Mouse (Mus musculus) heart, adult 11 months (tissue): Measurements from ENCODE around the gene Cul9.
A peak's percentile ranks its signal among the peaks of the same experiment; 100 is the strongest.

Experiments used
- DNase-seq: peaks from one replicate; pipeline ENCODE4 v3.0.0; 2022

The Cul9 gene

GRCm38 (mm10) chr17:46552841-46553423 is 6.7 kb upstream of the Cul9 start:
- peak; percentile 100 for DNase-seq

GRCm38 (mm10) chr17:46552151-46552550 is 6.0 kb upstream of the Cul9 start:
- no peak for DNase-seq

GRCm38 (mm10) chr17:46551369-46551768 is 5.2 kb upstream of the Cul9 start:
- peak; percentile 97 for DNase-seq

GRCm38 (mm10) chr17:46550904-46551303 is 4.7 kb upstream of the Cul9 start:
- DNase-seq, result peak; percentile 92

GRCm38 (mm10) chr17:46549642-46550041 is 3.5 kb upstream of the Cul9 start:
- peak; percentile 91 for DNase-seq

GRCm38 (mm10) chr17:46549193-46549592 is 3.0 kb upstream of the Cul9 start:
- peak; percentile 89 for DNase-seq

GRCm38 (mm10) chr17:46548741-46549140 is 2.6 kb upstream of the Cul9 start:
- peak; percentile 90 for DNase-seq

GRCm38 (mm10) chr17:46547923-46548322 is 1.7 kb upstream of the Cul9 start:
- peak; percentile 89 for DNase-seq

- DNase-seq, result peak; percentile 90
These were observed 807 bp upstream of the Cul9 start for GRCm38 (mm10) chr17:46546995-46547394.

GRCm38 (mm10) chr17:46546591-46546990 is 403 bp upstream of the Cul9 start:
- DNase-seq, result no peak

- DNase-seq, result no peak
These were observed 2.5 kb downstream of the Cul9 start for GRCm38 (mm10) chr17:46543661-46544060.

GRCm38 (mm10) chr17:46525579-46526307 is 20.4 kb downstream of the Cul9 start:
- DNase-seq, result peak; percentile 95

GRCm38 (mm10) chr17:46525065-46525464 is 21.1 kb downstream of the Cul9 start:
- peak; percentile 88 for DNase-seq

GRCm38 (mm10) chr17:46521963-46522668 is 24.1 kb downstream of the Cul9 start:
- no peak for DNase-seq

- DNase-seq, result no peak
These were observed 25.0 kb downstream of the Cul9 start for GRCm38 (mm10) chr17:46521174-46521573.

- peak; percentile 91 for DNase-seq
These were observed 25.7 kb downstream of the Cul9 start for GRCm38 (mm10) chr17:46520385-46520979.

GRCm38 (mm10) chr17:46519971-46520370 is 26.2 kb downstream of the Cul9 start:
- DNase-seq, result no peak

- no peak for DNase-seq
These were observed 32.9 kb downstream of the Cul9 start for GRCm38 (mm10) chr17:46513329-46513728.

- no peak for DNase-seq
These were observed 35.0 kb downstream of the Cul9 start for GRCm38 (mm10) chr17:46511059-46511710.

- peak; percentile 93 for DNase-seq
These were observed 40.6 kb downstream of the Cul9 start for GRCm38 (mm10) chr17:46505617-46506016.

- DNase-seq, result no peak
These were observed 42.1 kb downstream of the Cul9 start for GRCm38 (mm10) chr17:46503847-46504638.

- DNase-seq, result no peak
These were observed 43.4 kb downstream of the Cul9 start for GRCm38 (mm10) chr17:46502775-46503174.
